Mouse (Mus musculus) cortical plate, adult 2 months (tissue): Measurements from ENCODE around the gene Zfp981.

Source experiments
- CTCF ChIP-seq: fragments of 200-500 bp; IDR thresholded peaks from 2 replicates; pipeline ENCODE4 v1.5.1; 2011; ENCODE audit warnings: mild to moderate bottlenecking, control low read depth, low read length; ENCODE audit not compliant: insufficient read depth; ENCODE audit errors: extremely low read depth
- POLR2A ChIP-seq: fragments of 200-500 bp; IDR thresholded peaks from 2 replicates; pipeline ENCODE4 v1.6.1; 2011; ENCODE audit warnings: mild to moderate bottlenecking, low read length, control low read depth; ENCODE audit not compliant: insufficient read depth; ENCODE audit errors: extremely low read depth

GRCm38 (mm10) chr4:146457720-146458119 is 44.1 kb upstream of the Zfp981 start:
- no peak for TF ChIP-seq CTCF
- no peak for TF ChIP-seq POLR2A
